Mouse (Mus musculus): ENCODE data around the gene Enox1.

Enox1 gene

GRCm38 (mm10) chr14:77632466-77633171, 476.1 kb downstream of the Enox1 start:
- no peak for DNase-seq

DNA sequence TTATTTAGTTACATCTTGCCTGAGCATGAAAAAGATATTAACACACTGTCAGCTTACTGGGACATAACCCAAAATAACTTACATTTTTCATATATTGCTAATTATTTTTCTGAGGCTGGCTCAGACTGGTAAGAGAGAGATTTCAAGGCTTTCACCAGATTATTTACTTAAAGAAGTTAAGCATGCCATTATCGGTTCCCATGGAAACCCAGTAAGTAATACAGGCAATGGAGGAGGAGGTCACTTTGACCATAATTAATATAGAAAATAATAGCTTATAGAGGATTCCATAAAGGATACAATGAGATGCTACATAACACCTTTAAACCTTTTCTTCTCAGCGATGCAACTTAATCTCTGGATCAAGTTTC, 476.6 kb downstream of the Enox1 start:
- no peak for DNase-seq

DNA sequence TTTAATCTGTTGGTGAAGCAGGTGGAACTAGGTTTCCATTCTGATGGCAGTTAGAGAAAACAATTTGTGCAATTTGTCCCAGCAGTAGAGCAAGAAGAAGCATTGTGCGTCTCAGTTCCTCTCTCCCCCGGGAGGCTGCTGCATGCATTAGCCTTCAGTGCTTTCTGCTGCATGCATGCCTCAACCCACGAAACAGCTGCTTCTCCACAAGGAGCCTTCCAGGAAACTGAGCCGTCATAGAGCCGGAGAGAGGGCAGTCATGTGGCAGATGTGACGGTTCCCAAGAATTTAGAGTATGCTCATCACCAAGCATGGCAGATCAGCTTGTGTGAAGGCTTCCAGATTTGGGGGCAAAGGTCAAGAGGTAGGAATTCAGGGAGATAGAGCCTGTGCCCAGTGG, 480.4 kb downstream of the Enox1 start:
- no peak for DNase-seq

DNA sequence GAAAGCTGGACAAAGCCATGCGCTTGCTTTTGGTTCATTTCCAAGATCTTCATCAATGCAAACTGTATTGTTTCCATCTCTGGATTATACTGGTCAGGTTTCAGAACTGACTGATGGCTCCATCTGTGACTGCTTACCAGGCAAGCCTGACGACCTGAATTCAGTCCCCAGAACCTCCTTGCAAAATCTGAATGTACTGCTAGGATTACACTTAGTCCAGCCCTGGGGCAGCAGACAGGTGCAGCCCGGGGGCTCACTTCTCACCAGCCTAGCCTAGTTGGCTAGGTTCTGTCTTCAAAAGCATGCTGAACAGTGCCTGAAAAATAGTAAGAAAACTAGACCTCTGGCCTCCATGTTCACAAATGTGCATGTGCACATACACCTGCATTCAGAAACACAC, 481.6 kb downstream of the Enox1 start:
- no peak for DNase-seq

GRCm38 (mm10) chr14:77638616-77639015, 482.1 kb downstream of the Enox1 start:
- DNase-seq, result no peak

GRCm38 (mm10) chr14:77639586-77639985, 483.0 kb downstream of the Enox1 start:
- no peak for DNase-seq

DNA sequence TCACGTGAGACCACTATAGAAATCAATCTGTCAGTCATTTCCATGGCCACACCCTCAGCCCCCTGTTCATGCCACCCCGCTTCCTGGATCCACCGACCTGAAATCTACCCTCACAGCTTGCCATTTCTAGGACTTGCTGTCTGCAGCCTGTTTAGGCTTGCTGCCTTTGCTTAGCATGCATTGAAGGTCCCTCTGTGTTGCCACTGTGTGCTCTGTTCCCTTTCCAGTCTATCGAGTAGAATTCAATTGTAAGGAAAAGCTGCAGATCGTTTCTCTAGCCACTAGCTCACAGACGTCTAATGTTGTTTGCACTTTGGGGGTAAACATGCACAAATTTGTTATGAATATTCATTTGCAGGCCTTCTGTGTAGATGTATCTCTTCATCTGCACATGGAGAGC, 485.8 kb downstream of the Enox1 start:
- no peak for DNase-seq

DNA sequence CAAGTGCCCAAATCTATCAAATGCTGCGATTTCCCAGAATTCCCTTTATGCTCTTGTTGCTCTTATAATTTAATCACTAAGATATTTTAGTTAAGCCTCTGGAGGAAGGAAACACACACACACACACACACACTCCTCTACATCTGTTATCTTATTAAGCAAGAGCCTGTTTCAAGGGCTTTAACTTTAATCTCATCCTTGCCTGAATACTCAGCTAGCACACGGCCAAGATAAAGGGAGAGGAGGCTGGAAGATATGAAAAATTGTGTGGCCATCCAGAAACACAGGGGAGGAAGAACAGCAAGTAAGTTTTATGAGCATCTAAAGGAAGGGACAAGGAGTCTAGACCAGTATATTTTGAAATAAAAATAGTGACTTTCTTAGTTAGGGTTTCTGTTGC, 489.6 kb downstream of the Enox1 start:
- no peak for DNase-seq

DNA sequence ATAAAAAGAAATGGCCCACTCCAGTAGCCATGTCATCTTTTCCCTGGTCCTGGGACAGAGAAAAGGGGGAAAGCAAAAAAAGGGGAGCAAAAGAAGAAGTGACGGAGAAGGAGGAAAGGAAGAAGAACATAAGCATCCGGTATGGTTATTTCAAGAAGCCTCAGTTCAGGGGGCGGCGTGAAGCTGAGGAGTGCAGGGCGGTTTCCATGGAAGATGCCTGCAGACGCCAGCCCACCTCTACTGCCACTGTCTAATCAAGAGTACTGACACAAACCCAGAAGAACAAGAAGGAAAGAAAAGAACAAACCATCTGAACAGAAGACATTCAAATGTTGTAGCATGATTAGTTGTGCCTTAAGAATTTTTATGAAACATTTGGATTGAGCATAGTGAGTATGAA, 490.5 kb downstream of the Enox1 start:
- DNase-seq, result no peak

GRCm38 (mm10) chr14:77648305-77648704, 491.7 kb downstream of the Enox1 start:
- DNase-seq, result no peak

DNA sequence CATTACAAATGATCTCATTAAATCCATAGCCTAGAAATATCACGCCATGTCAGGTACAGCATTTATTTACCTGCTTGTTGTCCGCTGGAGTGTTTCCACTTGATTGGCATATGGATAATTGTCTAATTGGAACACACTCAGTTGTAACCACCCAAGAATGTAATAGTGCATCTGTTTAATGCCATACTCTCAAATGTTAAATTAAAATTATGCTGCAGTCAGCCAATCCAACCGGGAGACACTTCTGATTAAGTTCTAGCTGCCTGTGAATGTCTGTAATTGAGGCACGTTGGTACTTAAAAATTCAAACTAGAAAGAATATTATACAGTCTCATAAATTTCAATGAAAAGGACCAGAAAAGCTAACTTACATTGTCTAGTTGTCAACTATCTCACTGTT, 502.2 kb downstream of the Enox1 start:
- no peak for DNase-seq

DNA sequence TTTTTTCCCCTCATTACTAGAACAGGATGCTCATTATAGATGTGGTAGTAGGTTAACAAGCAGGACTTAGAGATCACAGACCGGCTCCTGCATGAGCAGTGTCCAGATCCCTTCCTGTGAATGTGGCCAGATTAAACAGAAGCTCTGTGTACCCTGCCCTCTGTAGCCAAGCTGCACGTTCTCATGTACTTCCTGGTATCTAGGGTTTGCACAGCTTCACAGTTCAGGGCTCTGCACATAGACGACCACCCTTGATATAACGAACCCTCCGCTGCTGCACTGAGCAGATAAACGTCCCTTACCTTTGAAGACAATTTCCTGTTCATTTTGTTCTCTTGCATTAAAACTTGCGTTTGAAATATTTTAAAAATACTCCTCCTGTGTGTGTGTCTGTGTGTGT, 505.7 kb downstream of the Enox1 start:
- no peak for DNase-seq

DNA sequence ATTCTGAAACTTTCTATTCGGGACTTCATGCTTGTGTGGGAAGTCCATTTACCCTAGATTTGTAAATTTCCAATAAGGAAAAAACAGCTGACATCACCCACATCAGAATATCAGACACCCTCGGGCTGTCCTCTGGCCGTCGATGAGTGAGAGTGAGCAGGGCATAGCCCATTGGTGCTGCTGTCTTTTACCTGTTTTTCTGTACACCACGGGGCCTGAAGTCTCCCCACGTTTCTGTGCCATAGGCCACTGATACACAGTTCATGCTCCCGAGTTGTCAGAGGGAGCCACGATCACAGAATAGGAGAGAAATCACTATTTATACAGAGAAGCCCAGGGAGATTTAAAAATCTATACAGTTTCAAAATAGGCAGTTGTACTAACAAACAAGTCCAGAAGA, 506.4 kb downstream of the Enox1 start:
- DNase-seq, result no peak

DNA sequence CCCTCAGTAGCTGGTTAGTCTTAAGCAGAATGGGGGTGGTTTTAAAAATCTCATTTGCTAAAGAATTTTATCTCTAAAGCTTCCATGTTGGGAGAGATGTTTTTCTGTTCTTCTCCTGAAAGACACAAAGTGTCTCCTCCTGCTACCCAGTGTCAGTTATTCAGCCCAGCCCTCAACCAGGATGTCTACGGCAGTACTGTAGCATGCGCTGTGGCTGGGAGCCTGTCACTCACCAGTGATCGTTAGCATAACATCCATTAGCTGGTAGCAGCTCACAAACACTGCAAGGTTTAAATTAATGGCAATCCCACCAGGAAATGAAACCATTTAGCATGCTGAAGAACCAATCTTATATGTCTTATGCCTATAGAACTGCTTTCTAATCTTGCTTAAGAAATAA, 511.5 kb downstream of the Enox1 start:
- DNase-seq, result no peak

DNA sequence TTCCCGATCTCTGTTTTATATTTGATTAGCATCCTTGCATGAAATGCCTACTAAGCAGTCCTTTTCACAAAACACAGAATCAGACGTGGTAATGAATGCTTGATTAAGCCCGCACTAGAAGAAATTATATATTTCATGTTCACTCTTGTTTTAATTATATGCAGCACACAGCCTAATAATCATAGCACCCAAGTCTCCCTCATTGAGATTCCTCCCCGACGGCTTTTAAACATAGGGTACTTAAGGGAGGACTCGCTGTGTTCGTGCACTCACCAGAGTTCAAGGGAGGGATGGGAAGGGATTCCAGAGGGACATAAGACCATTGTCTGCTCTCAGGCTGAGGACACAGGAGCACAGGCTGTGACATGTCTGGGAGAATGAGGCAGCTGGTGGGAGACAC, 512.9 kb downstream of the Enox1 start:
- no peak for DNase-seq

DNA sequence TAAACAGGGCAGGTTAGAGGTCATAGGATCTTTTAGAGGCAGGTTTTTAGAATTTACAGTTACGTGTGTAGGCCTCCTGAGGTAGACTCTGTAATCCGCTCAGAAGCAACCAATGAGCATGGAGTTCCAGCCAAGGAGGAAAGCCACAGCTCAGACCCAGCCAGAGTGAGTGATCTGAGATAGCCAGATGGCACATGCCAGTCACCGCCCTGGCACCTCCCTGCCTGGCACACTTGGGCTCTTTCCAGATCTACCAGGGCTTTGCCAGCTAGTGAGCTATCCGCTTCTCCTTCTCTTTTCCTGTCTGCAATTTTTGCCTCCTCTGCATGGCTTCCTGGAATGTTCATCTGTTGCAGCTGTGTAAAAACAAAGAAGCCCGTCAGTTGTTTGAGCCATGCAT, 514.4 kb downstream of the Enox1 start:
- no peak for DNase-seq

DNA sequence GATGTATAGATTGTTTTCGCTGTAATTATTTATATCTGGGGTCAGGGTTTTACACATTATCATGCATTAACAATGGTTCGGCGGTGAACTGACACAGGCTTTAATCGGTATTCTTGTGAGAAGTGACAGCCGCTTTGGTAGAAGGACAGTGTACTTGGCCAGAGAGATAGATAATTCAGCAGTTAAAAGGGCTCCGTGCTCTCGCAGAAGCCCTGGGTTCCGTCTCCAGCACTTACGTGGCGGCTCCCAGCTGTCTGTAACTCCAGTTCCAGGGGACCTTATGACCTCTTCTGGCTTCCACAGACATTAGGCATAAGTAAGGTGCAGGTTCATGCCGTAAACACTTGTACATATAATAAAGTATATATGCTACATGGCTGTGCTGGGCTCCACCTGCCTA, 515.4 kb downstream of the Enox1 start:
- DNase-seq, result no peak

- no peak for DNase-seq
These were observed 516.6 kb downstream of the Enox1 start for GRCm38 (mm10) chr14:77673138-77673537.

GRCm38 (mm10) chr14:77677951-77678350, 521.4 kb downstream of the Enox1 start:
- no peak for DNase-seq

DNA sequence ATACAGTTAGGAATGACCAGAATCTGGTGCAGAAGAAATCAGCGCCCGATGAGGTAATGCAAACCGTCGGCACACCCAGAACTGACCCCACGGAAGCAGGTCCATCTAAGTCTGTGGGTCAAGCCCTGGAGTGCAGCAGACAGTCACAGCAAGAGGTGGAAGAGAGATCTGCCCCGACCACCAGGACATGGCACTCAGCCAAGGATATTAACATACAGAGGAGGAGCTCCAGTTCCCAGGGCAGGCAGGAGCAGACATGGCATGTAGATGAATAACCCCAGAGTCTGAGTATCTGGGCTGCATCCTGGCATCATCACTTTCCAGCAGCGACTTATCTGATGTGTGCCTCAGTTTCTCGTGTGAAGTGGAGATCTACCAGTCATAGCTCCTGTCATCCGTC, 523.3 kb downstream of the Enox1 start:
- peak; percentile 3 to 34 for DNase-seq

DNA sequence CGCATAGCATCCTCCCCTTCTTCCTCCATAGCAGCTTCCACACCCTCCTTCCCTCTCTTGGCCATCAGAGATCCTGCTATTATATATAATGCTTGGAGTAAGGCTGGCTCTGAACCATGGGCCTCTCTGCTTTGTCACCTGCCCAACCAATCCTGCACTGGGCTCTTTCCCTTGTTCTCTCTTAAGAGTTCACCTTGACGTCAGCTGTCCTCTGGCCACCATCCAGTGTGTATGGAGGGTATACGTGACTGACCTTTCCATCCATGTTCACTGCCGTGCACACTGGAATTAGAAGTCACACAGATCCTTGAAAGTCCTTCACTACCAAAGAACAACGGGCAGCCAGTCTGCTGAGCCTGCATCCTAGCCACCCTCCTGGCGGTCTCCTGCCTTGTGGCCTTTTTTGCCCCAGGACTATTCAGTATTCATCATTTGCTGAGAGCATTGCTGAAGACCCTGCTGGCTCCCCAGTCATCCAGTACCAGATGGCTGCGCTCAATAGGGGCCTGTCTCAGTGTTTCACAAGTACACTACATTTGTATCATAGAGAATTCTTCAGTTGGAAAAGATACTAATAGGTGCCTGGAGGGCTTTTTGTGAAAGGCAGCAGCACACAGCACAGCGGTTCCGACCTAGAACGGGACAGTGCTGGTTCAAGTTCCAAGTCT, 526.5 kb downstream of the Enox1 start:
- DNase-seq, result no peak

DNA sequence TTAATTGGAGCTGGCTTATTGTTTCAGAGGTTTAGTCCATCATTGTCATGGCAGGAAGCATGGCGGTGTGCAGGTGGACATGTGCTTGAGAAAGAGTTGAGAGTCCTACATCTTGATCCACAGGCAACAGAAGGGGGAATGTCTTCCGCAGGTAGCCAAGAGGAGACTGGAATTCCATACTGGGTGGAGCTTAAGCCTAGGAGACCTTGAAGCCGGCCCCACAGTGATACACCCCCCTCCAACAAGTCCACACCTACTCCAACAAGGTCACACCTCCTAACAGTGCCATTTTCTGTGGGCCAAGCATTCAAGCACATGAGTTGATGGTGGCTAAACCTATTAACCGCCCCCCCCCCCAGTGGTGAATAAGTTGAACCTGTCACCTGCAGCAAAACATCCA, 533.3 kb downstream of the Enox1 start:
- no peak for DNase-seq

DNA sequence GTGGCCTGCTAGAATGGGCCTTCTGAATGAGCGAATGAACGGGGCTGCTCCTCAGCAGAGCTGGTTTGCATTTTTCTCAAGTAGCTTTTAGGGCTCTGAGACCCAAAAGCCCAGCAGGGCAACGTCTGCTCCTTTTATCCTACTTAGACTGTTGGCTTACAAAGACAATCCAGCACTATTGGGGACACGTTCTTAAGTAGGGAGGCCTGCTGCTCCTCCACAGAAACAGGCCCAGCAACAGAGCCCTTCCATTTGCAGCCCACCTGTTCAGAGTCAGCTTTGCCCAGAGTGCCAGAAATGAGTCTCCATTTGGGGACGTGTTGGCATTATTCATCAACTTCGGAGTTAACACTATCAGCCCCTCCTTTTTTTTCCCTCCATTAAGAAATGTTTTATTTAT, 548.4 kb downstream of the Enox1 start:
- DNase-seq, result no peak

DNA sequence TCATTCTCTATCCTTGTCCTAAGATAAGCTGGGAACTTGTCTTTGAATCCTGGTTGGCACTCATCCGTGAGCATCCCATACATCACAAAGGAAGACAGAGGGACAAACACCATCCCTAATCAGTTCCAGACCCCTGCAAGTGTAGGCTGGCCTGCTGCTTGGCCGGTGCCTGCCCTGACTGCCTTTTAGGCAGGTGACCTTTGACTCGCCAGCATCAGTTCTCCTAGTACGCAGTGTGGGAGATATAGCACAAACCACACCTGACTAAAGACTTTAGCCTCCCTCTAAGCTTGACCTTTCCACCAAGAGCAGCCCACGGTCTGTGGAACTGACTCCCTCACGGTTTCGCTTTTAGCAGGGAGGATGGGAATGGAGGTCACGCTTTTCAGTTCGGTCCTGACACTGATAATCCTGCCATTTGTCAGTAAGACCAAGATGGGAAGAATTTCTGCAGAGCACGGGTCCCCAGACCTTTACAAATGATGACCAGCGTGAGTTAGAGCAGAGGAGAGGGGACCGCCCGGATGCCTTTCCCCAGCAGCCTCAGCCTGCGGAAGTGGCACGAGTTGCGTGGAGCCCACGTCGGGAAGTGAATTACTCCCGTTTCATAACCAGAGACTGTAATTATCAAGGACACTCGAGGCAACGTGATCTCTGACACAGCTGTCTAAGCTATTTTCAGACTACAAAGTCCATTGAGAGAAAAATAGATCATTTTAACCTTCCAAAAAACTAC, 550.1 kb downstream of the Enox1 start:
- no peak for DNase-seq

Data from kidney, postnatal 25 days (tissue).